Mouse (Mus musculus) gastrocnemius, adult 18-20 months (tissue): ENCODE data around the gene Bahd1. TPM values are rescaled to one million over a fixed set of nuclear protein-coding genes. Genes with fewer than 3 reads are reported as not detected.

Source experiments
- DNase-seq: peaks from one replicate; pipeline ENCODE4 v3.0.0; 2021; ENCODE audit warnings: low spot score
- total RNA-seq, 2 experiments: library from RNA; stranded (reverse); gene quantifications; 2 replicates each; pipeline ENCODE4 v1.2.3; 2021

The Bahd1 gene
- total RNA-seq, 2 experiments from 2014 or later, result 4.5 to 6.0 TPM

DNA sequence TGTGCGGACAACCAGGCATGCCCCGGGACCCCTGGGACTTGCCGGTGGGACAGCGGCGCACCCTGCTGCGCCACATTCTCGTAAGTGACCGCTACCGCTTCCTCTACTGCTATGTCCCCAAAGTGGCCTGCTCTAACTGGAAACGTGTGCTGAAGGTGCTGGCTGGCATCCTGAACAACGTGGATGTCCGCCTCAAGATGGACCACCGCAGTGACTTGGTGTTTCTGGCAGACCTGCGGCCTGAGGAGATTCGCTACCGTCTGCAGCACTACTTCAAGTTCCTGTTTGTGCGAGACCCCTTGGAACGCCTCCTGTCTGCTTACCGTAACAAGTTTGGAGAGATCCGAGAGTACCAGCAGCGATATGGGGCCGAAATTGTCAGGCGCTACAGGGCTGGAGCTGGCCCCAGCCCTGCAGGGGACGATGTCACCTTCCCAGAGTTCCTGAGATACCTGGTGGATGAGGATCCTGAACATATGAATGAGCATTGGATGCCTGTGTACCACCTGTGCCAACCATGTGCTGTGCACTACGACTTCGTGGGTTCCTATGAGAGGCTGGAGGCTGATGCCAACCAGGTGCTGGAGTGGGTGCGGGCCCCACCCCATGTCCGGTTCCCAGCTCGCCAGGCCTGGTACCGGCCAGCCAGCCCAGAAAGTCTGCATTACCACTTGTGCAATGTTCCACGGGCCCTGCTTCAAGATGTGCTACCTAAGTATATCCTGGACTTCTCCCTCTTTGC lies 27.0 kb downstream of the Bahd1 start:
- no peak for DNase-seq

DNA sequence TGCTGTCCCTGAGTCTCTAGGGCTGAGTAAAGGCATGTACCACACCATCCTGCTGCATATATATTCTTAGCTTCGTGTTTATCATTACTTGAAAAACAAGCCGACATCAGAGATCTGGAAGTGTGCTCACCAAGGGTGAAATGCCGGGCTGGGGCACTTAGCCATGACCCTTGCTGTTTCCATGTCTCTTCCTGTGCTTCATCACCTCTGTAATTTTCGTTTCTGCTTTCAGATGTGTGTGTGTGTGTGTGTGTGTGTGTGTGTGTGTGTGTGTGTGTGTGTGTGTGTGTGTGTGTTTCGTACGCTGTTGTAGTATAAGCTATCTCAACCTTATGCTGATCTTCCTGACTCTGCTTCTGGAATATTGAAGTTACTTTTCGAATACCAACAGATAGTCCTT lies 41.2 kb downstream of the Bahd1 start:
- DNase-seq, result no peak

DNA sequence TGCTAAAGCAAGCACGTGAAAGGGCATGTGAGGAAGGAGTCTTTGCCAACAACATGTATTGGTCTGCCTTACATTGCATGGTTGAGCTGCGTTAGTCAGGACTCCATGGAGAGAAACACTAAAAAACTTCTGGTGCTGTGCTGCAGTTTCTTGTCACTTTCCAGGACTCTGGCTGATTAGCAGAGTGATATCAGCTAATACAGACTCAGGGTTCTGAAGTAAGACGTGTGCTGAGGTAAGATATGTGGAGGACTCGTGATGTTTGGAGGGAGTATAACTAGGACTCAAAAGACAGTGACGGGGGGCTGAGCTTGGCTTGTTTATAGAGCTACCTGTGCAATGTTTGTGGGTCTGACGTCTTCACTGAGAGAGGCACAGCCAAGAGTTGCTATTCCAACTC lies 43.1 kb downstream of the Bahd1 start:
- DNase-seq, result no peak

DNA sequence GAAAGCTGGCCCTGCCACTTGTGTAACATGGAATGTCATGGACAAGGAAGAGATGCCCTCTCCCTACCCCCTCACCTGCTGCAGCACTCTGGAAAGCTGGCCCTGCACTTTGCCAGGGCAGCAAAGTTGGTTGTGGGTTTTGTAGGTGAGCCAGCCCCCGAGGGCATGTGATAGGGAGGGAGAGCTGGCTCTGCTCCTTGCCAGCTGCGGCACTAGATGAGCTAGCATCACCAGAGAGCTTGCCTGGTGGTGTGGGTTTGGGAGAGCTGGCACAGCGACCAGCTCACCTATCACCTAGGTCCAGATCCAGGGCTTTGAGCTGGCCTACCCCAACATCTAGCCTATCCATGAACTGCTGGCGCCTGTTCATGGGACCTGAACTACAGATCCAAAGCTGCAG lies 48.6 kb downstream of the Bahd1 start:
- DNase-seq, result no peak

DNA sequence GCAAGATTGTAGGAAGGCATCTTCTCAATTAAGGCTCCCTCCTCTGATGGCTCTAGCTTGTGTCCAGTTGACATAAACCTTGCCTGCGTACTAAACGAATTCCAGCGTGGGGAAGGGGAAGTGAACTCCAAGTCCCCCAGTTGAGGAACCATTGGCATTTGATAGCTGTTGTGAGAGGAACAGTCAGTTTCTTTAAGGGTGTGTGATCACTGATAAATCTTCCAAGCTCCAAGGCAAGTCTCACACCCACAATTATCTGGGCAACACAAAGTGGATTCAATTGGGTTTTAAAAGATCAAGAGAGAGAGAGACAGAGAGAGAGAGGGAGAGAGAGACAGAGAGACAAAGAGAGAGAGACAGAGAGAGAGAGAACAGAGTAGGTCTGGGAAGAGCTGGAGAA lies 49.5 kb downstream of the Bahd1 start:
- no peak for DNase-seq

DNA sequence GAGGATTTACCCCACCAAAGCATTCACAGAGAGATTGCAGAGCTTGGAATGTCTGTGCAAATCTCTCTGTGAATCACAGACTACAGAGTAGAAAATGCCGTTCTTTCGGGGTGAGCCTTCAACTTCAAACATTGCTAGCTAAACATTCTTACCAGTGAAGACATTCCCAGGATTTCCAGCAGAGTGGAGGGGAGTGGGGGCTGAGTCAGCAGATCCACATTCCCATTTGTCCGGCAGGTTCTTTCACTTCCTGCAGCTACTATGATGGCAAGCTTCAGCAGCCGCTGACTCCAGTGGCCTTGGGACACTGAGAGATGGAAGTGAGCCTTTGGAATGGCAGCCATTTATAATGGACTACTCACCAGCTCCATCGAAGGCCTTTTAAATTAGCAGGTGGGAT lies 56.3 kb downstream of the Bahd1 start:
- no peak for DNase-seq

DNA sequence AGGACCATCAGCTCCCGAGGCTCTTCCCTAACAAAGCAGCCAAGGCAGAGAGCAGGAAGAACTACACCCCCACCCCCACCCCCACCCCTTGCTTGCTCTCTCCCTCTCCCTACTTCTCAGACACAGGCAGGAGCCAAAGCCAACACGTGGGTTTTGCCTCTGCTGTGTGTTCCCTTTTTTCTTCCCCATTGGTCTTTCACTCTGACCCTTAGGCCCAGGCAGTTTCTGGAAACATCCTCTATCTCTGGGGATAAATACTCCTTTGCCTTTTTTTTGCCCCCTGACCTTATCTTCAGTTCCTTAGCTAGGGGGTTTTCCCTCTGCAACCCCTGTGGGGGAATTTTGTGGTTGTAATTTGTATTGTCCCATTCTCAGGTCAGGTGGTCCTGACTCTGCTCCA lies 59.5 kb downstream of the Bahd1 start:
- no peak for DNase-seq

DNA sequence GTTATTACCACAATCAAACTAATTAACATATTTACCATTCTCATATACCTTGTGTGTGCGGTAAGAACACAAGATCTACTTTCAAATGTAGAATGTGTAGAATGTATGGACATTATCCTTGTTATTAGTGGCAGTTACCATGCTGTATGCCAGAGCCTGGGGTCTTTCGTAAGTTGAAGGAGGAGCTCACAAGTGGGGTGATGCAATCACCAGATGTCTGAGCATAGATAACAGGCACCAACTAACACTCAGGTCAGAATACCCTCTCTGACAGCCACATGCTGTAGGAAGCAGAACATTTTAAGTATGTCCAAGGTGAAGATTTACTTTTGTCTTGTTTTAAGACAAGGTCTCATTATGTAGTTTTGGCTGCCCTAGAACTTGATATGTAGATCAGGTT lies 60.2 kb downstream of the Bahd1 start:
- DNase-seq, result no peak

DNA sequence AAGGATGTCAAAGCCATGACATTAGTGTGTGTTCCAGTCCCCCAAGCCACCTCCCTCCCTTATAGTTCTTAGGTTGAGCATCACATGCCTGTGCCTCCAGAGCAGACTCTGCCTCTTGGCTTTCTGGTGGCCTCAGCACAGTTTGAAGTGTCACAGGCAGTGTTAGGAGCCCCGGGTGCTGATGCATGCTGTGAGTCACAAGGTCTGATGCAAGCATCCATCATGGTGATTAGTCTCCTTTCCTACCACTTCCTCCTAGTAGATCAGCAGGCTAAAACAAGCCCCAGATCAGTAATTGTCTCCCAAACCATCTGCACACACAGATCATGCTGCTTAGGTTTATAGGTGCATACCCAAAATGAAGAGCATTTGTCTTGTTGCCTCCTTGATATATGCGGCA lies 61.4 kb downstream of the Bahd1 start:
- DNase-seq, result no peak

DNA sequence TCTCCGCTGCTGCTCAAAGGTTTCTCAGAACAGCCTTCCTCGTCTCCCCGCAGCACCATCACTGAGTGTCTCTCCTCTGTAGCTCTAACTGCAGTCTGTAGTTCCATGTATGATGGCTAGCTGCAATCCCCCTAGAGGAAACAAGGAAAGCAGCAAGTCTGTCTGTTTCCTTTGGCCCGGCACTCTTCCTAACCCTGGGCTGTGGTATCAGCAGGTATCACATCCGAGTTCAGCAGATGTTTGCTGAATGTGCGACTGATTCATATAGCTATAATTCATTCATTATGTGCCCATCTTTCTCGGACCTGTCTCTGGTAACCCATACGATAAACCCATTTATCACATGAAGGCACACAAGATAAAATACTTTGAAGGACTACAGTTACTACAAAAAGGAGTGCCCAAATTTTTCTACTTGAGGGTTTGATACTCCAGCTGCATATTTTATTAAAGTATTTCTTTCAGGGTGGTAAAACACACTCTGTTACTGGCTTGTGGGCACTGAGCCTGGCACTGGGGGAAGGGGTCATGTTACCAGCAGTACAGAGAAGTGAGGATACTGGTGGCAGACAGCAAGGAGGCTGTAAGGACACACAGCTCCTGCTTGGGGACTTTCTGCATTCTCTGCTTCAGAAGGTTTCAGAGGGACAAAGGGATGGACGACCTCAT lies 63.0 kb downstream of the Bahd1 start:
- no peak for DNase-seq

DNA sequence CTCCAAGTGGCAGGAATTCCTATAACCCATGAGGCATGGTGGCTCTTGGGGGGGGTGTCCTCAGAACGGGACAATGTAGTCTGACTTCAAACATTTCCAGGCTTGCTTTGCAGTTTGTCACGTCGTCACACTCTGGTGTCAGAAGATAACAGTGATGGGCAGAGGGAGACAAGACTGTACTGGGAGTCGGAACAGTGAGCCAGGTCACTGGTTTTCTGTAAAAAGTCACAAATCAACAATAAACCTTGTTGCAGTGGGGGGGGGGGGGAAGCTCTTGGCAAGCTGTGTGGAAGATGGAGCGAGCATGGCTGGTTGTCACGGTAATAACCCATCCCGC lies 63.5 kb downstream of the Bahd1 start:
- no peak for DNase-seq

DNA sequence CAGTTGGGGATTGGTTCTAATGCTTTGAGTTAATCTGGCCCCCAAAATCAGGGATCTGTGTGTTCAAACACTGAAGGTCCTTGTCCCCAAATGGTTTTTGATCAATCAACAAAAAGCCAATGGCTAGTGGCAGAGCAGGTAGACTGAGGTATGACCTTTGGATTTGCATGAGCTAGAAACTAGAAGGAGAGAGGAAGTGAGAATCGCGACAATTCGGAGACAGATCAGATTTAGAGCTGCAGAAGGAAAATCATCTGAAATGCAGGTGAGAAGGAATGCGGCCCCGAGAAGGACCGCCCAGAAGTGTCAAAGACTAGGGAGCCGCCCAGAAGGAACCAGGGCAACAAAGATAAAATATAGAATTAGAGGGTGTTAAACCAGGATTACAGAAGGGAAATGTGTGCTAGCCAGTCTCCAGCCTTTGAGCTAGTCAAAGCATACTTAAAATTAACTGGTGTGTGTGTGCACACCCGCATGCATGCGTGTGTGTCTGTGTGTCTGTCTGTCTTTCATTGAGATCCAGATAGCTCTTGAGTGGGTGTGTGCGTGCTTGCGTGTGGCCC lies 69.5 kb downstream of the Bahd1 start:
- no peak for DNase-seq

DNA sequence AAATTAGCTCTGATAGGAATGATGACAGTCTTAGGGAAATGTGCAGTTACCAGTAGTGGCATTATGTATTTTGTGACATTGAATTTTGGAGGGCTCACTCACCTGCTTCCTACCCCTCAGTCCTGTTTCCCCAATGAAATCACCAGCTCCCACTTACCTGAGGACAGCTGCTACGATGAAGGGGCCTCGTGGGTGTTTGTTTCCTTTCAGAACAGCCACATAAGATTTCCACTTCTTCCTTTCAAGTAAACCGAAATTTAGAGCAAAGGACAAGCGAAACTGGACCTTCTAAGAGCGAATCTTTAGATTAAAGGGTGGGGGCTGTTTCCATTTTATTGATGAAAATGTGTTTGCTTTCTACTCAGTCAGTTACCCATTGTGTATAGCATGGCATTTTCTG lies 71.9 kb downstream of the Bahd1 start:
- no peak for DNase-seq

DNA sequence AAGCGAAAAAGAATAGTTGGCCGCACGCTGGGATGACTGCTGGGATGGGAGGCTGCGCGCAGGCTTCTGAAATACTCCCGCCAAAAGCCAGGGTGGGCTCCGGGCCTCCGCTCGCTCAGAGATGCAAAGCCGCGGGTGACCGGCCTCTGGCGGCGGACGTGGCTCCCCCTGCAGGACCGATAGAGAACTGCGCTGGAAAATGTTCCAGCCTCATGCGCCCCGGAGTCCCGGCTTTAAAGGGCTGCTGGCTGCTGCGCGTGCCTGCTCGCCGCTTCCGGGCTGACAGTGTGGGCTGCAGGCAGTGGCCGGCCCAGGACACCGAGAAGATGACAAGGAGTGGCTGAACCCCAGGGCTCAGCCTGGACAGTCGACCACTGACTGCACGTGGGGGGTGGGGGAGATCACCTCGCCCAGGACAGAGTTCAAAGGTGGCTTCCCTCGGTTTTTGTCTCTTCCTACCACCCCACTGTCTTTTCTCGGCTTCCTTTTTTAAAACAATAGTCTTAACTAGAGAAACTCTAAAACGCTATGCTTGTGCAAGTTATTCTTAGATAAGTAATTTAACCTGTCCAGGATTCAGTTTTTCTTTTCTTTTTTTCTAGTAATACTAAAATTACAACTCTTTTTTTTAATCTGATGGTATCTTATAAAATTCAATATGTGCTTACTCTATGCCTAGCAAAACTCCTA lies 72.7 kb downstream of the Bahd1 start:
- DNase-seq, result peak; percentile 85

Other genes with a start within 250 kb of the Bahd1 start
- gene Pak6, start 237.1 kb upstream of the Bahd1 start, total RNA-seq, result not detected
- not detected for gene Ankrd63, start 196.4 kb upstream of the Bahd1 start, total RNA-seq
- gene Plcb2, start 171.9 kb upstream of the Bahd1 start, total RNA-seq, result under 1 TPM; 0.12 to 0.23 TPM
- gene Inafm2, start 154.6 kb upstream of the Bahd1 start, total RNA-seq, result 1 to 10 TPM; 5.3 TPM
- gene Ccdc9b, start 137.7 kb upstream of the Bahd1 start, total RNA-seq, result 10 to 100 TPM; 14.4 to 16.6 TPM
- not detected for gene Phgr1, start 127.6 kb upstream of the Bahd1 start, total RNA-seq
- under 1 TPM in 1 of 2 experiments, not detected in 1; 0.02 TPM for gene Disp2, start 120.7 kb upstream of the Bahd1 start, total RNA-seq
- under 1 TPM; 0.07 to 0.55 TPM for gene Knstrn, start 86.4 kb upstream of the Bahd1 start, total RNA-seq
- gene Ivd, start 38.4 kb upstream of the Bahd1 start, total RNA-seq, result 100 to 1,000 TPM; 122 to 164 TPM
- gene Chst14, start 26.1 kb downstream of the Bahd1 start, total RNA-seq, result 1 to 10 TPM; 1.7 to 2.3 TPM
- 1 to 10 TPM; 3.6 to 3.9 TPM for gene Ccdc32, start 129.0 kb downstream of the Bahd1 start, total RNA-seq
- 1 to 10 TPM; 2.5 to 3.2 TPM for gene Rpusd2, start 134.4 kb downstream of the Bahd1 start, total RNA-seq
- gene Knl1, start 146.7 kb downstream of the Bahd1 start, total RNA-seq, result under 1 TPM; 0.05 to 0.27 TPM
- gene Rad51, start 212.4 kb downstream of the Bahd1 start, total RNA-seq, result under 1 TPM; 0.68 to 0.71 TPM